Mouse (Mus musculus): ENCODE data around the gene Syce2. TPM values are rescaled to one million over a fixed set of nuclear protein-coding genes. Genes with fewer than 3 reads are reported as not detected.
"Not testable (repeated sequence)": the region's sequence is repeated elsewhere in the genome, so short reads cannot be mapped to it uniquely, and the experiment has no call there.

The Syce2 gene
- total and polyA plus RNA-seq, 3 experiments: 0.54 TPM; not detected in 2

DNA sequence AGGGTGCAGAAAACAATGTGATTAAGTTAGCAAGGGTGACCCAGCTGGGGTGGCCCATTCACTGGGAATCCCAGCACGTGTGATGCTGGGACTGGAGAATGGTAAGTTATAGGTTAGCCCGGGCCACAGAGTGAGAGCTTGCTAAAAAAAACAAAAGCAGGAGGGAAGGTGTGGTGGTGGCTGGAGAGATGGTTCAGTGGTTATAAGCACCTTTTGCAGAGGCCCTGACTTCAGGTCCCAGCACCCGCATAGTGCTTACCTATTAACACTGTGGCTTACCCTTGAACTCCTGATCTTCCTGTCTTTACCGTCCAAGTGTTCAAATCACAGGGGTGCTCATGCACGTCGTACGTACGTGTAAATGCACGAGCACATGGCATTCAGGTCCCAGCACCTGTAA lies 35.1 kb downstream of the Syce2 start:
- peaks cover 14% of the 10 kb centered on the region for H3K27me3 ChIP-seq (replicated peaks)
- dilution Hi-C loops (cut with MboI; ENCODE audit: extremely low pct_ligation_motif_present, extremely low pct_unique_long_range_greater_than_20kb, low sequenced_read_pairs): no loop called here
- no peaks in the 10 kb centered on the region for H3K9me3 ChIP-seq (replicated peaks; ENCODE audit: low read length)
- no peaks in the 10 kb centered on the region for H3K79me2 ChIP-seq (replicated peaks; ENCODE audit: control insufficient read depth, extremely low read depth, insufficient read depth, poor library complexity, severe bottlenecking)
- no peak overlapping the region for H3K4me3 ChIP-seq (replicated peaks in 1 of 3; ENCODE audit: low read depth in 2 of 3, low read length in 2 of 3, poor library complexity in 1 of 3)
- peaks cover 8 to 25% of the 10 kb centered on the region in 2 experiments for H3K4me1 ChIP-seq (ENCODE audit: control insufficient read depth in 1 of 2, insufficient read depth in 2 of 2)
- no peak overlapping the region for H3K9ac ChIP-seq (ENCODE audit: insufficient read depth, low read depth)
- DNase-seq (ENCODE audit: extremely low read depth): no peak
- peaks cover 7 to 25% of the 10 kb centered on the region in 2 experiments for H3K36me3 ChIP-seq (replicated peaks in 1 of 2; ENCODE audit: control insufficient read depth in 1 of 2, insufficient read depth in 1 of 2, low read length in 1 of 2)
- H3K27ac ChIP-seq (ENCODE audit: insufficient read depth, low read depth): no peak overlapping the region
- in situ Hi-C loops (cut with MboI; ENCODE audit: low pct_ligation_motif_present, low pct_unique_long_range_greater_than_20kb, low sequenced_read_pairs): no loop called here
- H3K4me2 ChIP-seq (ENCODE audit: insufficient read depth, low read depth, poor library complexity, severe bottlenecking): no peak overlapping the region
- no peak for TF ChIP-seq ETS1 (conservative IDR thresholded peaks at IDR 0.05; ENCODE audit: low read depth, low read length)
- no peak for TF ChIP-seq MXI1 (IDR thresholded peaks at IDR 0.05; ENCODE audit: low read depth, low read length)
- TF ChIP-seq MAX (IDR thresholded peaks at IDR 0.05; ENCODE audit: low read length): no peak
- TF ChIP-seq ZMIZ1 (IDR thresholded peaks at IDR 0.05; ENCODE audit: low read depth, low read length): no peak
- no peak for TF ChIP-seq ELF1 (IDR thresholded peaks at IDR 0.05; ENCODE audit: low read depth, low read length)
- no peak for TF ChIP-seq KAT2A (IDR thresholded peaks at IDR 0.05; ENCODE audit: insufficient replicate concordance, low read length)

- H3K79me2 ChIP-seq (replicated peaks; ENCODE audit: control insufficient read depth, extremely low read depth, insufficient read depth, poor library complexity, severe bottlenecking): no peaks in the 10 kb centered on the region
- H3K4me2 ChIP-seq (ENCODE audit: insufficient read depth, low read depth, poor library complexity, severe bottlenecking): no peak overlapping the region
- peaks cover 8 to 21% of the 10 kb centered on the region in 2 experiments for H3K4me1 ChIP-seq (ENCODE audit: control insufficient read depth in 1 of 2, insufficient read depth in 2 of 2)
Observed at GRCm38 (mm10) chr8:84907493-84907892, 35.6 kb downstream of the Syce2 start.

GRCm38 (mm10) chr8:84907979-84908378 lies 36.1 kb downstream of the Syce2 start:
- peak overlapping the region; percentile 34 to 64 (median 56) for H3K4me3 ChIP-seq (replicated peaks in 1 of 3; ENCODE audit: low read depth in 2 of 3, low read length in 2 of 3, poor library complexity in 1 of 3)
- TF ChIP-seq HCFC1 (IDR thresholded peaks at IDR 0.05; ENCODE audit: low read depth, low read length): 0 out of 2 replicates have a peak, but pooled peaks have one; percentile 2
- TF ChIP-seq CTCF (conservative IDR thresholded peaks at IDR 0.05 in 1 of 2, IDR thresholded peaks at IDR 0.05 in 1 of 2; ENCODE audit: low read depth in 2 of 2, low read length in 2 of 2): peak in 1 of 2 experiments; percentile 42; a peak in 2 of 4 replicates
- H3K4me2 ChIP-seq (ENCODE audit: insufficient read depth, low read depth, poor library complexity, severe bottlenecking): peak overlapping the region; percentile 79
- H3K36me3 ChIP-seq (replicated peaks in 1 of 2; ENCODE audit: control insufficient read depth in 1 of 2, insufficient read depth in 1 of 2, low read length in 1 of 2): peaks cover 9 to 35% of the 10 kb centered on the region in 2 experiments
- in situ Hi-C loops (cut with MboI; ENCODE audit: low pct_ligation_motif_present, low pct_unique_long_range_greater_than_20kb, low sequenced_read_pairs); H3K9me3 ChIP-seq (replicated peaks; ENCODE audit: low read length); dilution Hi-C loops (cut with MboI; ENCODE audit: extremely low pct_ligation_motif_present, extremely low pct_unique_long_range_greater_than_20kb, low sequenced_read_pairs); H3K79me2 ChIP-seq (replicated peaks; ENCODE audit: control insufficient read depth, extremely low read depth, insufficient read depth, poor library complexity, severe bottlenecking); DNase-seq (ENCODE audit: extremely low read depth); H3K27ac ChIP-seq (ENCODE audit: insufficient read depth, low read depth): not testable (repeated sequence)
- H3K9ac ChIP-seq (ENCODE audit: insufficient read depth, low read depth): peak overlapping the region; percentile 25; the same call in 1 of the 2 replicates
- H3K4me1 ChIP-seq (ENCODE audit: control insufficient read depth in 1 of 2, insufficient read depth in 2 of 2): peaks cover 8 to 19% of the 10 kb centered on the region in 2 experiments
- peaks cover 10% of the 10 kb centered on the region for H3K27me3 ChIP-seq (replicated peaks)

More at GRCm38 (mm10) chr8:84907493-84907892, 35.6 kb downstream of the Syce2 start:
- dilution Hi-C loops (cut with MboI; ENCODE audit: extremely low pct_ligation_motif_present, extremely low pct_unique_long_range_greater_than_20kb, low sequenced_read_pairs): no loop called here
- Histone ChIP-seq H3K9ac (ENCODE audit: insufficient read depth, low read depth) (no peak overlapping the region), H3K4me3 (replicated peaks in 1 of 3; ENCODE audit: low read depth in 2 of 3, low read length in 2 of 3, poor library complexity in 1 of 3) (no peak overlapping the region), H3K27ac (ENCODE audit: insufficient read depth, low read depth) (no peak overlapping the region), H3K27me3 (replicated peaks) (peaks cover 10% of the 10 kb centered on the region), H3K9me3 (replicated peaks; ENCODE audit: low read length) (peaks cover 4% of the 10 kb centered on the region), H3K36me3 (replicated peaks in 1 of 2; ENCODE audit: control insufficient read depth in 1 of 2, insufficient read depth in 1 of 2, low read length in 1 of 2) (peaks cover 7 to 30% of the 10 kb centered on the region in 2 experiments)
- TF ChIP-seq KAT2A (IDR thresholded peaks at IDR 0.05; ENCODE audit: insufficient replicate concordance, low read length) (no peak), BHLHE40 (IDR thresholded peaks at IDR 0.05; ENCODE audit: low read depth, low read length) (no peak), MXI1 (IDR thresholded peaks at IDR 0.05; ENCODE audit: low read depth, low read length) (no peak), ZC3H11A (IDR thresholded peaks at IDR 0.05; ENCODE audit: low read depth, low read length) (no peak), CTCF (conservative IDR thresholded peaks at IDR 0.05 in 1 of 2, IDR thresholded peaks at IDR 0.05 in 1 of 2; ENCODE audit: low read depth in 2 of 2, low read length in 2 of 2) (no peak), ZMIZ1 (IDR thresholded peaks at IDR 0.05; ENCODE audit: low read depth, low read length) (no peak), MAFK (IDR thresholded peaks at IDR 0.05; ENCODE audit: insufficient replicate concordance, low read length) (no peak), POLR2A (IDR thresholded peaks at IDR 0.05; ENCODE audit: low read depth, low read length) (no peak), MYC (IDR thresholded peaks at IDR 0.05; ENCODE audit: low read depth, low read length) (no peak), GABPA (IDR thresholded peaks at IDR 0.05; ENCODE audit: insufficient replicate concordance, low read depth, low read length) (no peak), RAD21 (IDR thresholded peaks at IDR 0.05; ENCODE audit: low read depth, low read length) (no peak), SMC3 (IDR thresholded peaks at IDR 0.05; ENCODE audit: low read depth, low read length) (no peak), ETS1 (conservative IDR thresholded peaks at IDR 0.05; ENCODE audit: low read depth, low read length) (no peak), MAX (IDR thresholded peaks at IDR 0.05; ENCODE audit: low read length) (no peak), IRF4 (IDR thresholded peaks at IDR 0.05; ENCODE audit: low read depth, low read length) (no peak), E2F4 (IDR thresholded peaks at IDR 0.05; ENCODE audit: insufficient replicate concordance, low read depth, low read length) (no peak), USF1 (IDR thresholded peaks at IDR 0.05; ENCODE audit: low read depth, low read length) (no peak)
- in situ Hi-C loops (cut with MboI; ENCODE audit: low pct_ligation_motif_present, low pct_unique_long_range_greater_than_20kb, low sequenced_read_pairs): no loop called here
- DNase-seq (ENCODE audit: extremely low read depth): no peak

Measured in CH12.LX (cell line).